Mouse (Mus musculus) fibroblast of lung, adult 2 months (primary cell): ENCODE data around the gene Zfpl1.
A peak's percentile ranks its signal among the peaks of the same experiment; 100 is the strongest.

Source experiments
- DNase-seq: peaks from one replicate; pipeline ENCODE4 v3.0.0-alpha.2; 2011; ENCODE audit warnings: low read depth

Zfpl1 gene

GRCm38 (mm10) chr19:6097847-6098246 lies 13.1 kb upstream of the Zfpl1 start:
- DNase-seq, result no peak

GRCm38 (mm10) chr19:6094119-6094518 lies 9.4 kb upstream of the Zfpl1 start, which contains the start of gene AC131692.1:
Gene AC131692.1 (plus strand): TSS chr19:6094419.
- DNase-seq, result no peak

- no peak for DNase-seq
Observed at GRCm38 (mm10) chr19:6088841-6089240, 4.1 kb upstream of the Zfpl1 start.

- DNase-seq, result no peak
Observed at GRCm38 (mm10) chr19:6085417-6085879, 692 bp upstream of the Zfpl1 start.

- DNase-seq, result no peak
Observed at GRCm38 (mm10) chr19:6082156-6082555, 2.6 kb downstream of the Zfpl1 start, which contains the start of gene Gm28374. Gene Gm28374 (minus strand): TSS chr19:6082256.

GRCm38 (mm10) chr19:6079983-6080480 lies 4.7 kb downstream of the Zfpl1 start, which contains the start of gene Tmem262:
Gene Tmem262 (plus strand): TSS chr19:6080033.
- no peak for DNase-seq

- DNase-seq, result peak; percentile 87
Observed at GRCm38 (mm10) chr19:6076564-6077393, 8.0 kb downstream of the Zfpl1 start, which contains the start of gene Vps51. Gene Vps51 (minus strand): TSS chr19:6077231.

GRCm38 (mm10) chr19:6073889-6074288 lies 10.9 kb downstream of the Zfpl1 start:
- DNase-seq, result no peak

- no peak for DNase-seq
Observed at GRCm38 (mm10) chr19:6071261-6071660, 13.5 kb downstream of the Zfpl1 start.

GRCm38 (mm10) chr19:6070571-6071250 lies 14.0 kb downstream of the Zfpl1 start:
- DNase-seq, result no peak

- no peak for DNase-seq
Observed at GRCm38 (mm10) chr19:6069851-6070250, 14.9 kb downstream of the Zfpl1 start.

- no peak for DNase-seq
Observed at GRCm38 (mm10) chr19:6068951-6069350, 15.8 kb downstream of the Zfpl1 start.

GRCm38 (mm10) chr19:6067724-6068415 lies 16.9 kb downstream of the Zfpl1 start, which contains the start of gene Tm7sf2:
Gene Tm7sf2 (minus strand): TSS chr19:6068373.
- no peak for DNase-seq

- no peak for DNase-seq
Observed at GRCm38 (mm10) chr19:6067011-6067723, 17.6 kb downstream of the Zfpl1 start.

GRCm38 (mm10) chr19:6066571-6066970 lies 18.2 kb downstream of the Zfpl1 start:
- no peak for DNase-seq

GRCm38 (mm10) chr19:6063081-6063480 lies 21.7 kb downstream of the Zfpl1 start:
- no peak for DNase-seq

- no peak for DNase-seq
Observed at GRCm38 (mm10) chr19:6062418-6062817, 22.3 kb downstream of the Zfpl1 start.

GRCm38 (mm10) chr19:6061641-6062302 lies 23.0 kb downstream of the Zfpl1 start:
- no peak for DNase-seq

GRCm38 (mm10) chr19:6061021-6061533 lies 23.7 kb downstream of the Zfpl1 start, which contains the start of gene Znhit2:
Gene Znhit2 (plus strand): TSS chr19:6061192.
- peak; percentile 91 for DNase-seq

- DNase-seq, result no peak
Observed at GRCm38 (mm10) chr19:6058966-6059365, 25.8 kb downstream of the Zfpl1 start.
